Comparison of ENCODE assay signal across 8 mouse cellular contexts in the genomic region with DNA sequence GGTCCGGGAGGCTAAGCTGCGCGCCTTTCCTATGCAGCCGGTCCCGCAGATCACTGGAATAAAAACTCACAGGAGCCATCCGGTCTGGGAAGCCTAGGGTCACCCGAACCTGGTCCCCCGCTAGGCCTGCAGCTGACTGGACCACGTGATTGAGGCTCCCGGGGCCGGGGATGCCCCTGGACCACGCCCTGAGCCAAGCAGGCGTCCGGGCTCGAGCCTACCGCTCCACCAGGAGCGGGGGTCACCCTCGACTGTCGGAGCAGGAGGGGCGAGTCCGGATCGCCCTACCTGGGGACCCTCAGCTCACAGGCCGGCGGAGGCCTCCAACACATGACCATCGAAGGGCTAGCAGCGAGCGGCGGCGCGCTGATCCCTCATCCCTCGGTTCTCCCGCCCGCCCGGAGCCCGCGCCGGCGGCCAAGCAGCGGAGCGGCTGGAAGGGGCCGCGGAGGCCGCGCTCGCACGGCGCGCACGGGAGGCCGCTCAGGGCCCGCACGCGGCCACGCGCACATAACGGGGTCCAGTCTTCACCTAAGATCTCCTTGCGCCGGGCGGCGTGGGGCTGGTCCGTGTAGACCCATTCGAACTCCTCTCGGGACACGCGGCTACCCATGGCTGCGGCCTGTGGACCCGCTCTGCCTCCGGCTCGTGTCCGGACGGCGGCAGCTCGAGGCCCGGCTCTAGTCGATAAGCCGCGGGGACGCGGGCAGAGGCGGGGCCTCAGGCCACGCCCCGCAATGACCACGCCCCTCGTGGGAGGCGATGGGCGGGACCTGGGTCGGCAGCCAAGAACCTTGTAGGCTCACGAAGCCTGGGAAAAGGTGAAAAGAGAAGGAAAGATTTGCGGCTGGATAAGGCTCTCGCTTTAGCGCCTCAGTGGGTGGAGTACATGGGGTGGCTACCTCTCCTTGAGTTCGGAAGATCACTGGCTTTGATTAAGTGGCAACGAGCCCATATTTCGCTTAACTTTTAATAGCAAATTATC. TPM values are rescaled to one million over a fixed set of nuclear protein-coding genes. Genes with fewer than 3 reads are reported as not detected.
A peak's percentile ranks its signal among the peaks of the same experiment; 100 is the strongest.
DNase-seq lines count a peak whose midpoint lies in the region; ATAC-seq lines count a peak whose summit lies in the region.

Gene Degs1 (minus strand): TSS at position 714 of the 985 bp plus-strand sequence.

- peak; percentile 90 for DNase-seq in T-cell, adult 2 months (ENCODE audit: low spot score)
- DNase-seq in cerebellum, postnatal 36 days, result peak; percentile 93 to 94
- peak; percentile 94 to 95 for DNase-seq in frontal cortex, postnatal 36 days (ENCODE audit: low spot score in 2 of 2)
- DNase-seq in left cerebral cortex, adult 11 months (ENCODE audit: low spot score), result peak; percentile 89
- peak; percentile 96 to 97 for DNase-seq in lung, postnatal 4 days
- DNase-seq in retina, postnatal 7 days (ENCODE audit: low read depth, low spot score), result peak; percentile 76
- DNase-seq in urinary bladder, adult 2 months (ENCODE audit: low spot score), result peak; percentile 91

- peak within 1 kb of the TSS; percentile 71 for H3K4me3 ChIP-seq in hindbrain, embryonic 15.5 days

- peaks cover 15% of the 10 kb centered on the region for H3K36me3 ChIP-seq in hindbrain, embryonic 15.5 days

- 0 out of 2 replicates have a peak, but pooled peaks cover 4% of the 10 kb centered on the region for H3K27me3 ChIP-seq in hindbrain, embryonic 15.5 days

- H3K4me1 ChIP-seq in hindbrain, embryonic 15.5 days (replicated peaks), result peaks cover 29% of the 10 kb centered on the region

- under 1% methylated on average over 76 of the region's 94 CpGs for WGBS in hindbrain, embryonic 15.5 days

- peak within 1 kb of the TSS; percentile 83 for H3K9ac ChIP-seq in hindbrain, embryonic 15.5 days

- H3K27ac ChIP-seq in hindbrain, embryonic 15.5 days (replicated peaks), result peak within 1 kb of the TSS; percentile 87

- peak within 1 kb of the TSS; percentile 79 for H3K4me2 ChIP-seq in hindbrain, embryonic 15.5 days

- ATAC-seq in hindbrain, embryonic 15.5 days (ENCODE audit: low FRiP score, low read depth), result peak; percentile 93

- no peaks in the 10 kb centered on the region for H3K9me3 ChIP-seq in hindbrain, embryonic 15.5 days

RNA-seq across cellular contexts. Expression of gene Degs1, which starts in this region (rescaled TPM):
- 87.1 and 87.8 TPM in 2 replicates for polyA plus RNA-seq in hindbrain, embryonic 15.5 days (2015; fragmentation: Nextera tagmentation; extraction: Ambion mirVana)
- 71.9 and 84.2 TPM in 2 replicates for polyA plus RNA-seq in urinary bladder, adult 2 months (2012; rRNA removed)

Comparison
In these comparisons a context has a peak if more than half of its experiments do, and no peak if none do; other contexts are left out.
1. Peak in every context shown above with its lines: DNase-seq, ATAC-seq, H3K4me3 ChIP-seq and H3K27ac ChIP-seq.